Mouse (Mus musculus) embryo, embryonic 10.5 days (tissue): ENCODE measurements around the gene Fxyd2.

Experiments used
- DNase-seq: peaks from one replicate; pipeline ENCODE4 v3.0.0-alpha.2; 2015; ENCODE audit warnings: low spot score

The Fxyd2 gene

GRCm38 (mm10) chr9:45429392-45429791 lies 29.9 kb downstream of the Fxyd2 start:
- DNase-seq: no peak

GRCm38 (mm10) chr9:45429951-45430697 lies 30.7 kb downstream of the Fxyd2 start:
- peak; percentile 44 for DNase-seq

- DNase-seq: no peak
Observed at GRCm38 (mm10) chr9:45430698-45430959, 31.2 kb downstream of the Fxyd2 start.

GRCm38 (mm10) chr9:45431150-45431549 lies 31.7 kb downstream of the Fxyd2 start:
- no peak for DNase-seq

- DNase-seq: no peak
Observed at GRCm38 (mm10) chr9:45432639-45433038, 33.2 kb downstream of the Fxyd2 start.

DNA sequence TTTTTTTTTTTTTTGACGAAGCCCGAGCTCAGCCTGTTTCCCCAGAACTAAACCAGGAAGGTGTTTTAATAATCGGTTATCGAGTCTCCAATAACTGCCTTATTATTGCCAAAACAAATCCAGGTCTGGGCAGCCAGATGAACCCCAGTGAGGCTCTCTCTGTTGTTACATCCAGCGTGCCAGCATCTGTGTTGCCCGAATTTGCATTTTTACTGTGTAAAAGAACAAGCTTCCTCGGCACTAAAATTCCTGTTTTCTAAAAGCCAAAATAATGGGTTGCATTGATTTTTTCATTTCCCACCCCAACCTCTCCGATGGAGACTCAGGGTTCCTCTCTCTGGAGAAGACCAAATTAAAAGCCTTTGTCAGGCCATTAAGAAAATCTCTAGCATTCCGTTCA lies 33.6 kb downstream of the Fxyd2 start:
- no peak for DNase-seq

GRCm38 (mm10) chr9:45434171-45434570 lies 34.7 kb downstream of the Fxyd2 start:
- DNase-seq: no peak

DNA sequence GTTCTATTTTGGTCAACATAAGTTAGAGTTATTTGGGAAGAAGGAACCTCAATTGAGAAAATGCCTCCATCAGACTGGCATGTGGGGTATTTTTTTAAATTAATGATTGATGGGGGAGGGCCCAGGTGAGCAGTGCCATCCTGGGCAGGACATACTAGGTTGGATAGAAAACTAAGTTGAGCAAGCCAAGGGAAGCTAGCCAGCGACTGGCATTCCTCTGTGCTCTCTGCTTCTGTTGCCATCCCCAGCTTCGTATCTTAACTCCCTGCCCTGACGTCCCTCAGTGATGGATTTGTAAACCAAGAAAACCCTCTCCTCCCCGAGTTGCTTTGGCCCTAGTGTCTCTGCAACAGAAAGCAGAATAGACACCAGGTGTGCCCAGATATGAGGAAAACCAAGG lies 39.6 kb downstream of the Fxyd2 start:
- no peak for DNase-seq

DNA sequence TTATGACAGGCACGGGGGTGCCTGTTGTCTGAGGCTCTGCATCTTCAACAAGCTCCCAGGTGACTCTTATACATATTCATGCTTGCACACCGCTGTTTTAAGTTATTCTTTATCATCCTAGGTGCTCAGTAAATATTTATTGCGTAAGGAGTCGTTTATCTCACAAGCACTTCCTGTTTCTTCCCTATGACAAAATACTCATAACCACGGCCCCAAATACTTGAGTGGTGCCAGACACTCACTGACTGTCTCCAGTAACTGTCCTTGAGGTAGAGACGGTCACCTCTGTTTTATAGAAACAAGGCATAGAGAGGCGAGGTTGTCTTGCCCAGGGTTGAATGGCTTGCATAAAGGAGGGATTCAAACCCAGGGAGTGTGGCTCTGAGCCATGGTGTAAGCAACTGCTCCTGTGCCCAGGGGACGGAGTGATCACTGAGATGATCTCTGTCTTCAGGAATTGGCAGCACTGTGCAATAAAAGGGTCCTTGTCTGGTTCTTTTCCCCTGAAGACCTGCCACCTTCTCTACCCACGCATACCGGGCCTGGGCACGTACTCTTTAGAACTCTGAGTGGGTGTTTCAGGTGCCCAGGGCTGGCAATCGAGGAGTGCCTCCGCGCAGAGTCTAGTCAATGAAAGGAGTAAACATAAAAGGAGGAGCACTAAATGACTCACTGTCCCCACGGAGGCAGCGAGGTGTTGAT lies 40.8 kb downstream of the Fxyd2 start:
- no peak for DNase-seq

DNA sequence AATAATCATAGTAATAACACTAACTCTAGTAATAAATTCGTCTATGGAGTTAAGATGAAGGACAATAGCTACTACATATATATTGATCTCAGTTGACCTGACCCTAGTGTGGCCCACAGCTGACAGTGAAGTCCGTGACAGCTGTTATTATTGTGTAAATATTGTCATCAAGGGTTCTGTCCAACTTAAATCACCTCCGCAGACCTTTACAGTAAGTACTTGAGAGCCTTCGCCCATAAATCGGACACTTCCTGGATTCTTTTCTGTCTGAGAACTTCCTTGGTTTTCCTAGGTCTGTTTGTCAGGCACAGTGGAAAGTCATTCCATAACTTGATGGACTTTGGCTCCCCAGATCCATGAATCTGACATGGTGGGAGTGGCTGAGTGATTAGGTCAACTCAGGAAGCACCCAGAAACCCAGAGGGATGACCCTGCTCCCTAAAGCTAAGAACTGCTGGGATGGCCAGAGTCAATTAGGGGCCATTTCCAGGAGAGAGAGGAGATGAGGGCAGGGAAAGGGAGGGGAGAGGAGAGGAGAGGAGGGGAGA lies 44.9 kb downstream of the Fxyd2 start:
- no peak for DNase-seq

DNA sequence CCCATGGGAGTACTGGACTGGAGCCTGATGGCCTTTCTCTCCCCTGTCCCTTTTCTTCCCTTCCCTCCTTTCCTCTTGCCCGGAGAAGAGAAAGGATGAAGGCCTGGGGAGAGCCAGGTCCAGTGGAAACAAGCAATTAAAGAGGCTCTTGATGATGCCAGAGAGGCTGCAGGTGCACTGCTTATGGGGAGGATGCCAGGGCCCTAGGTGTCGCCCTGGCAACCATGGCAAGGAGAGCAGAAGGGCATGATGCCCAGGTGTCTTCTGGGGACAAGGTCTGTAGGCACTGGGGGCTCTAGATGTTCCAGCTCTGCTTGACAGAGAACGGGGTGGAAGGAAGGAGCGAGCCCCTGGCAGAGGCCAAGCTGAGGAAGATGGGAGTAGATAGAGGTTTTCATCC lies 50.2 kb downstream of the Fxyd2 start:
- DNase-seq: no peak

GRCm38 (mm10) chr9:45451346-45451745 lies 51.9 kb downstream of the Fxyd2 start:
- no peak for DNase-seq

- DNase-seq: no peak
Observed at GRCm38 (mm10) chr9:45454032-45454431, 54.6 kb downstream of the Fxyd2 start.

- no peak for DNase-seq
Observed at GRCm38 (mm10) chr9:45454889-45455610, 55.6 kb downstream of the Fxyd2 start.

DNA sequence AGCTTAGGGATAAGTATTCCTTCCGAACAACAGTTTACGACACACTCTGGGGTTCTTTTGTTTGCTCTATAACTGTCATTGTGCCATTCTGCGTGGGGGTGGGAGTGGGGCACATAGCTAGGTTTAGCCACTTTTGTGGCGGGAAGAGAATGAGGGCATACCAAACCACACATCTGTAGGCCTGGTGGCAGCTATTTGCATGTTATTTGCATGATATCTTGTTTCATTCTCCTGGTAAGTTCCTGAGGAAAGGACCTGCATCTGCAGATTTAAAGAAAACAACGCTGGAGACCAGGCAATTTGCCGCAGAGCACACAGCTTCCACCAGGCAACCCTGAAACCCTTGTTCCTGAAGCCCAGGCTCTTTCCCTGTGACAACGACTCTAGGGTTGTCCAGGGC lies 57.7 kb downstream of the Fxyd2 start:
- DNase-seq: no peak

DNA sequence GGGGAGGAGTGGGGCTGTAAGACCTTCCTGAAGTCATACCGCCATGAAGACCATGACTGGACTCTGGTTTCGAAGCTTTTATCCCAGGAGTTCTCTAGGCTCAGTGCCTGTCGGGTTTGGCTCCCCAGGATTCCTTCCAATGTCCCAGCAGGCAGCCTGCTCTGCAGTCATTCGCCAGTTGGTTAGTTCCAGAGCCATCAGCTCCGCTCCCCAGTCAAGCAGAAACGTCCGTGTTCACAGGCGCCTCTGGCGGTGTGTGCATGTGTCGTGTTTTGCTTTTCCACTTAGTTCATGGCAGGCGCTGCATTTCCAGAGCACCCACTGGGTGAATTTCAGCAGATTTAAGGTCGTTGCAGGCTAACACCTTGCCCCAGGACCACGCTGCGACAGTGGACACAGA lies 58.9 kb downstream of the Fxyd2 start:
- no peak for DNase-seq
